Mouse (Mus musculus) regulatory T cell (primary cell): Measurements from ENCODE around the gene Tmprss9.
"Not testable (repeated sequence)": the region's sequence is repeated elsewhere in the genome, so short reads cannot be mapped to it uniquely, and the experiment has no call there.

Source experiments
- in situ Hi-C: fragments of 300-600 bp; cut with MboI, MseI; formaldehyde crosslinking; loops from one replicate; pipeline ENCODE4 v1.15.1; 2025; ENCODE audit warnings: high pct_unique_total_duplicates

The Tmprss9 gene

DNA sequence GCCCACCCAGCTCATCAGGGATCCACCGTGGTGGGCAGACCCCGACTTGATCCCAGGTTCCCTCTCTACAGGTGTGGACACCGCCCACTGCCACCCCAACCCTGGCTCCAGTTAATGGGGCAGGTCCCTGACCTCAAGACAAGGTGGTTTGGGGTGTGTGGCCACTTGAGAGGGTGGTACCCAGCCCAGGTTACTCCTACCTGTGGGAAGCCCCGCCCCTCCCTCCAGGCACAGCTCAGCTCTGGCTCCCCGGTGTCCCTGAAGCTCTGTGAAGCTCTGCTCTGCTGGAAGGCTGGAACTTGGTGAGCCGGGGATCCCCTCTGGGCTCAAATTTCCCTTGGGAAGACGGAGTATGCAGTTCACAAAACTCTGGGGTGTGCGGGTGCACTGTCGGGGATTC is at the start of gene Tmprss9:
TSS of gene Tmprss9 (plus strand) at position 268 of the 400 bp plus-strand sequence.
- in situ Hi-C loops, result no loop called here

DNA sequence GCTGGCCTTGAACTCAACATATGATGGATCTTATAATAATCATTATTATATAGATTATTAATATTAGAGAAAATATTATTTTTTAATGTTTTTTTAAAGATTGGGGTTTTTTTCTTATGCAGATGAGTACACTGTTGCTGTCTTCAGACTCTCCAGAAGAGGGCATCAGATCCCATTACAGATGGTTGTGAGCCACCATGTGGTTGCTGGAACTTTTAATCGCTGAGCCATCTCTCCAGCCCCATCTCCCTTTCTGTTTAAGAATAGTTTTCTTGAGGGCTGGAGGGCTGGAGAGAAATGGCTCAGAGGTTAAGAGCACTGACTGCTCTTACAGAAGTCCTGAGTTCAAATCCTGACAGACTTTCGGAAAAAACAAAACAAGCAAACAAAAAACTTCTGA is 49.7 kb upstream of the Tmprss9 start:
- in situ Hi-C loops, result no loop called here

DNA sequence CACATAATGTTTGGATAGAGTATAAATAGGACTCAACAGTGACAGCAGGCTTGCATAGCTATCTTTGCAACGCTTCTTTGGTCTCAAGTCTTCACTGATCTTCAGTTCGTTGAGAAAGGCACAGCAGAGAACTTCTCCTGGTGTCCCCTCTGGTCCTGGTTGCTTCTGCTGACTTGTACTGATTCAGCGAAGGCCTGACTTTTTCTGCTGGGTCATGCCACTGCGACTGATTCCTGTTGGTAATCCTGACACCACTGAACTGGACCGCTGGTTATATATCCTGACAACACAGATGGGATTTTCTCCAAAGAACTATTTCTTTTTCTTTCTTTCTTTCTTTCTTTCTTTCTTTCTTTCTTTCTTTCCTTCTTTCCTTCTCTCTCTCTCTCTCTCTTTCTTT is 49.1 kb upstream of the Tmprss9 start:
- in situ Hi-C loops, result no loop called here

DNA sequence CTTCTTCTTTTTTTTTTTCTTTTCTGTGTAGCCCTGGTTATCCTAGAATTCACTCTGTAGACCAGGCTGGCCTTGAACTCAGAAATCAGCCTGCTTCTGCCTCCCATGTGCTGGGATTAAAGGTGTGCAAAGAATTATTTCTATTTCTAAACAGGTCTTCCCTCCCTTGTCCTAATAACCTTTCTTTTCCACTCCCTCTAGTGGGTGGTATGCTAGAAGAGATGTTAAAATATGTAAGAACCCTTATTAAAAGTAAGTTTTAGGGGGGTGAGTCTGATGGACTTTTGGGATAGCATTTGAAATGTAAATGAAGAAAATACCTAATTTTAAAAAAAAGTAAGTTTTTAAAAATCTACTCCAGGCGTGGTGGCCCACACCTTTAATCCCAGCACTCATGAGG is 48.3 kb upstream of the Tmprss9 start:
- in situ Hi-C loops, result no loop called here

DNA sequence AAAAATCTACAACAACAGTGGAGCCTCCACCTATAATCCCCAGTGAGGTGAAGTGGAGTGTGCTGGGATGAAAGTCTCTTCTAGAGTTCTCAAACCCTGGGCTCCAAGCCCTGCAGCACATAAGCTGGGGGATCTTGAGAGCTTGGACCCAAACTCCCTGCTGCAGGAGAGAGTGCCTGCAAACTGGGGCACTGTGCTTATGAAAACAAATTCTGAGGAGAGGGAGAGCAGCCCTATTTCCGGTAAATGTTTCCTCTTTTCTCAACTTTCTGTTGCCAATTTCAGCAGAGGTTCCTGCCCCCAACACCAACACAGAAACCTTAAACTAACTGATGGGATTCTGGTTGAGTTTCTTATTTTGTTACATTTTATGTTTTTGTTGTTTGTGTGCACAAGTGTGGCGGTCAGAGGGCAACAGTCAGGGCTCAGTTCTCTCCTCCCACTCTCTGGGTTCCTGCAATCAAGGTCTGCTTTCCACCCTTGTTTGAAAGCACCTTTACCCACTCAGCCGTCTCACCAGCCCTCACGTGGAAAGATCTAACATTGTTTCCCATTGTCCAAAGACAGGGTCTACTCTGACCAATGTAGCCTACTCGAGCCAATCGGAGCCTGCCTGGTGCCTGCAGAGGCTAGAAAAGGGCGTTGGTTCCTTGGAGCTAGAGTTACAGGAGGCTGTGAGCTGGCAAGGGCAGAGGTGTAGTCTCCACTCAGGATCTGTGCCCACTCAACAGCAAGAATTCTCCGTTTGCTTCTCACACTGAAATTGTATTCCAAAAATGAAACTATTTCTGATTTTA is 47.6 kb upstream of the Tmprss9 start:
- in situ Hi-C loops, result no loop called here

DNA sequence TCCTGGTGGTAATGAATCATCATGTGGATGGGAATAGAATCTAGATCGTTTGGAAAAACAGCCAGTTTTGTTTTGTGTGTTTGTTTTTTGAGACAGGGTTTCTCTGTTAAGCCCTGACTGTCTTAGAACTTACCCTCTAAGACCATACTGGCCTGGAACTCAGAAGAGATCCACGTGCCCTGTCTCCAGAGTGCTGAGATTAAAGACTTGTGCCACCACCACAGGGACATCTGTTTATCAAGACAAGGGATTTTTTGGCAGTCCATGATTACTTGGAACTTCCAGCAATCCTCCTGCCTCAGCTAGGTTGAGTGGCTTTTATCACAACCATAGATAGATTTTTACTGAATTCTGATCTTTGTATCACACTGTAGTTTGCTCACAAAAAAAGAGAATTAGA is 46.8 kb upstream of the Tmprss9 start:
- in situ Hi-C loops, result no loop called here

DNA sequence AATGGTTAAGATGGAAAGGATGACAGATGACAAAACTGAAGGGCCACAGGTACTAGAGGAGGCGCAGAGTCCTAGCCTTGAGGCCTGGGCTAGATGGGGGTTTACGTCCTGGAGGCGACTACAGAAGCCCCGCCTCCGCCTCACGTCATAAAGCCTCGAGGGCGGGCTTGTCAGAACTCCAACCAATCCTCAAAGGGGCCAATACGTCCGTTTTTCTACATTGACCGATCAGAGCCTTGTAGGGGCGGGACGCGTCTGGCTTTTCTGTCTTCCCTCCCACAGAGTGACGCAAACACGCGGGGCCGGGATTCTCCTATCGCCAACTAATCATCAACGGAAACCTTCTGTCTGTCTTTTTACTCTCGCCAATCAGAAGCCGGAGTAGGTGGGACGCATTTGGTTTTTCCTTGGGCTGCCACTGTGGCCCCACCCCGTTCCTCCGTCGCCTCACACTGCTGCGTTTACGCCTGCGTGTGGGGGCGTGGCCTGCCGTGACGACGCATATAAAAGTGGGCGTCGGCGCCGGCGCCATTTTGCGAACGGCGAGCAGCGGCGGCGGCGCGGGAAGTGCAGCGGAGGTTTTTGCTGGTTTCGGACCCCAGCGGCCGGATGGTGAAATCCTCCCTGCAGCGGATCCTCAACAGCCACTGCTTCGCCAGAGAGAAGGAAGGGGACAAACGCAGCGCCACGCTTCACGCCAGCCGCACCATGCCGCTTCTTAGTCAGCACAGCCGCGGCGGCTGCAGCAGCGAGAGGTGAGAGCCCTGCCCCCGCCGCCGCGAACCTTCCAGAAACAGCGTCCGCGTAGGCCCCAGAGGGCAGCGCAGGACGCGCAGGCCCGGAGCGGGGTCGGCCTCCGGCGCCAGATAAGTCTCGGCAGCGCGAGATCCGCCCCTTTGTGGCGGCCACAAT is 45.2 kb upstream of the Tmprss9 start, which contains the start of gene Oaz1:
TSS of gene Oaz1 (plus strand) at position 506 of the 912 bp plus-strand sequence.
- in situ Hi-C loops, result no loop called here

DNA sequence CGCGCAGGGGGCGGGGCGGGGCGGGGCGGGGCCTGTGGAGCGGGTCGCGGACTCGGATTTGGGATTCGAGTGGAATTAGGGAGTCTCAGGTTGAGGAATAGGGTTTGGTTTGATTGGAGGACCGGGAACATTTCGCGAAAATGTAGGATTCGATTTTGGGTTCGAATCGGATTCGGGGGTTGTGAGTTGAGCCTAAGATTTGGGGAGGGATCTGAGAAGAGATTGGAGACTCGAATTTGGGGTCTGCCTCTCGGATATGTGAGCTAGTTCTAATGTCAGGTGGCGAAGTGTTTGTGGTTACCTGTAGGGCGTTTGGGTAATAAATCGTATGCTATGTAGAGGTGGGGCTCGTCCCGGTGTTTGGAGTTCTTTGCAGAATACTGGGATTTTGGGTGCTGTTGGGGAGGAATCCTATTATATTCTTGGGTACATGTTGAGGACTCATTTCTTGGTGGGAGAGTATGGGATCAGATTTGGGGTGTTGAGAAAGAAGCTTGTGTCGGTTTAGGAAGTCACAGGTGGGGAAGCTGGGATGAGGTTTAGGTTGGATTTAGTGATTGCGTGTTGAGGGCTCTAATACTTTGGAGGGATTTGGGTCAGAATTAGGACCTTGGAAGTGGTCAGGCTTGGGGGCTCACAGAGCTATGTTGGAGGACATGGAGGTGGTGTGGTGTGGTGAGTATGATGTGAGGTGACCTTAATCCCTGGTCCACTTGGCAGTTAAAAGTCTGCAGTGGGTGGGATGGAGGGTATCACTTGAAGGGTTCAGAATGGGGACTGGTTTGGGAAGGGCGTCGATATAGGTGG is 44.4 kb upstream of the Tmprss9 start:
- in situ Hi-C loops, result no loop called here

DNA sequence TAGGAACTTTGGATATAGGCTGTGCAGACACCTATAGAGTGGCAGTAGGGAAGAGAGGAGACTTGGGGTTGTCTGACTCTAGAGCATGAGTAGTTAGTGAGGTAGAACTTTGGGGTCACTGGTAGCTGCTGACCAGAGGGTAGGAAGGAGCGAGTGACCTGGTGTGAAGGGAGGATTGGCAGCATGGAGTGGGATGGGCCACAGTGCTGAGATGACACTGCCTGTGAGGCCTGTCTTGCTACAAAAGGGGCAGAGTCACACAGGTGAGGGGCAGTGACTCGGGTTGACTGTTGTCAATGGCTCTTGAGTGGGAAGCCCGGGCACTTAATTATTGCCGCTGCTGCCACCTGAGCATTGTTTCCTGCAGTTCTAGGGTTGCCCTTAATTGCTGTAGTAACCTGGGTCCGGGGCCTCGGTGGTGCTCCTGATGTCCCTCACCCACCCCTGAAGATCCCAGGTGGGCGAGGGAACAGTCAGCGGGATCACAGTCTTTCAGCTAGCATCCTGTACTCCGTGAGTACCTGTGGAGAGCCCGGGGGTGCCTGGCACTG is 43.7 kb upstream of the Tmprss9 start:
- in situ Hi-C loops, result no loop called here

DNA sequence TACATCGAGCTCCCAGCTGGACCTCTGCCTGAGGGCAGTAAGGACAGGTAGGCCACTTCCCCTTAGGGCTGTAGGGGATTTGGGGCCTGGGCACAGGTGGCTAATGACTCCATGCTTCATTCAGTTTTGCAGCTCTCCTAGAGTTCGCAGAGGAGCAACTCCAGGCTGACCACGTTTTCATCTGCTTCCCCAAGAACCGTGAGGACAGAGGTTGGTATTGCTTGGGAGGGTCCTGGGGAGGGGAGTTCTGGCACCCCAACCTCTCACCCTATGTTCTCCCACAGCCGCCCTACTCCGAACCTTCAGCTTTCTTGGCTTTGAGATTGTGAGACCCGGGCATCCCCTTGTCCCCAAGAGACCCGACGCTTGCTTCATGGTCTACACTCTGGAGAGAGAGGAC is 43.1 kb upstream of the Tmprss9 start:
- in situ Hi-C loops, result not testable (repeated sequence)

DNA sequence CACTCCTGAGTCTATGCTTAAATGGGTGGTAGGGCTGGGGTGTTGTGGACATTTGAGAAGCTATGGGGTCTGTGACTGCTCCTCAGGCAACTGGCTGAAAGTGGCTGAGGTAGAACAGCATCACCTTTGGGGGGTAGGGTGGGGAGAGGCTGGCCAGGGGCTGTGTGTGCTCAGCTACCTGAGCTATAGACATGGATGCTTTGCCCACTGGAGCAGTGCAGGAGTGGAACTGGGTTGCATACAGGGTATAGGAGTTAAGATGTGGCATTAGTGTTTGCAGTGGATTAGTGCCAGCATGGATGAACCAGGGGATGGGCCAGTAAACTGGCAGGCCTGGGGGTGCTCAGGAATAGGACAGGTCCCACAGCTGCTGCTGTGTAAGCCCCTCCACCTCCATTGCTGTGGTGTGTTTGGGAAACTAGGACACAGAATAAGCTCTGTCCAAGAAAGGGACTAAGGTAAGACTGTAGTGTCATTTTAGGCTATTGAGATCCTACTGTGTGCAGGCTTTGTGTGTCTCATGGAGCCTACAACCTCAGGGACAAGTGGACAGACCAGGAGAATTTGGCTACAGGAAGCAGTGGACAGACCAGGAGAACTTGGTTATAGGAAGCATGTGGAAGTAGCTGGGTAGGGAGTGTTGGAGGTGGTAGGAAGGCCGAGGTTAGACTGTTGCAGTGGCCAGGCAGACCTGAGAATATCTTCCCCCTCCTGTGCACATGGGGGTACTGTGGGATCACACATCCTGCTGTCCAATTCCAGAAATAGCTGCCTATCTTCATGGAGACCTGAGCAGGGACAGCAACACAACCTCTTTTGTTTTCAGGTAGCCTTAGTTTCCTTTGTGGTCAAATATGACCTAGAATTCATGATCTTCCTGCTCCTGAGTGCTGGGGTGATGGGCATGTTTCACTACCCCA is 42.0 kb upstream of the Tmprss9 start:
- in situ Hi-C loops, result no loop called here

DNA sequence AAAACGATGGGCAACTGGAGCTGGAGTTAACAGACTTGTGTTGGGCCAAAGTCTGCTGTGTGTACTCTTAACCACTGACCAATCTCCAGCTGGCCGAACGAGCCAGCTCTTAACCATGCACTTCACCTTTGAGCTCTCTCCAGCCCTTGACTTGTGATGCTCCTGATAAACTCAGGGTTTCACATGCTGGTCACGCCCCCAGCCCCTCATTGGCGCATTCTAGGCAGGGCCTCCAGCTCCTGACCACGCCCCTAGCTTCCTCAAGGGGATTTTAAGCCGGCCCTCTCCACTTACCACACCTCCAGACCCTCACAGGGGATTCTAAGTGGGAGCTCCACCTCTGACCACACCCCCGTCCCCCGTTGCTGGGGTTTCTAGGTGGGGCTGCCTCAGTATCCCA is 40.5 kb upstream of the Tmprss9 start:
- in situ Hi-C loops, result no loop called here

DNA sequence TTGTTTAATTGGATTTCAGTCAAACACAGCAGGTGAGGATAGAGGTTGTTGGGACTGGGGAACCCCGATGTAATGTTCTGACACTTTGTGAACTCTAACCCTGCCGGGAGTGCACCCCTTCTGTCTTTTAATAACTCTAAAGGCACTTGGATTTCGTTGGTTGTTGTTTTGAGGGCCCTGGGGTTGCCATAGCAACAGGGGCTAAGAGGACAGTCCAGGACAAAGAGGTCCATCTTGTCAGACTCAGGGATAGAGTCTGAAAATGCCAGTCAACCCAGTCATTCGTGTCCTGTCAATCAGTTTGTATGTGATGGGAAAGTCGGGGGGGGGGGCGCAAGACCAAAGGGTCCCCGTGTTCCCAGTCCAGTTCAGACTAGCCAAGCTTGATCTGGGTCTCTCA is 38.8 kb upstream of the Tmprss9 start:
- in situ Hi-C loops, result no loop called here

DNA sequence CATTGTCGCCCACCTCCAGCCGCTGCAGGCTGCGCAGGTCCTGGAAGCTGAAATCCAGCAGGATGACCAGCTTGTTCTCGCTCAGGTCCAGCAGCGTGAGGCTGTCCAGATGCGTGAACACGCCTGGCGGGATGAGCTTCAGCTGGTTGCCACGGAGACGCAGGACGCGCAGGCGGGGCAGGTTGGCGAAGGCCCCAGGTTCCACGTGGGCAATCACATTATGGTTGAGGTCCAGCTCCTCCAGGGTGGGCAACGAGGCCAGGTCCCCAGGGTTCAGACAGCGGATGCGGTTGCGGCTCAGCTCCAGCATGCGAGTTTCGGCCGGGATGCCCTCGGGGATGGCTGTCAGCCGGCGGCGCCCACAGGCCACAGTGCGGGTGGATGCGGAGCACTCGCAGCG is 36.0 kb upstream of the Tmprss9 start:
- in situ Hi-C loops, result no loop called here

DNA sequence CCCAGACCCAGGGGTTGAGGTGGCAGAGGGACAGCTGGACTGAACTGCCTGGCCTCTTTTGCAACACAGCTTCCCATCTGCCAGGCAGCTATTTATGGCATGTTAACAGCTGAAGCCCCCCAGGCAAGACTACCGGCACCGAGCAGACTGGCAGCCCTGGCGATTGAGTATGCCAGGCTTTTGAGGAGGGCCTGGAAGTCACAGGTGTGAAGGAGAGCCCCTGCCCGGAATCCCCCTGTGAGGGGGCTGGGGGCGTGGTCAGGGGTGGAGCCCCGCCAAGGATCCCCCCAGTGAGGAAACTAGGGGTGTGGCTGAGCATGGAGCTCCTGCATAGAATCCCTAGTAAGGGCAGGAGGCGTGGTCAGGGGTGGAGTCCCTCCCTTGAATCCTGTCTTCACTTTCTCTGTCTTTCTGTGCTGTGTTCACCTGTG is 34.7 kb upstream of the Tmprss9 start:
- in situ Hi-C loops, result no loop called here

DNA sequence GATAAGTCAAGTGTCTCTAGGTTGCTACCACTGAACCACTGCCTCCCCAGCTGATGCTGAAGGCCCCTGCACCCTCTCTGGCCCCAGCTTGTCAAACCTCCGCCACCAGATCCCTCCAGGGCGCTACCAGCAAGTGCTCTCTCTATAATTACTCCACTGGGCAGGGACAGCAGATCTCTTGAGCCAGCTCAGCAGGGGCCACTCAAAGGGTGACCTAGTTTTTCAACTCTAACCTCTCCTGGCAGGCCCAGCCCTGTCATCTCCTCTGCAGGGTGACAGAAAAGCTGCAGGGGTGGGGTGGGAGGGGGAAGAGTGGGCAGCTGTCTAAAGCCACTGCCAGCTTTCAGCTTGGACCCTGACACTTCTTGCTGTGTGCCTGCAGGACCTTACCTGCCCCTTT is 33.8 kb upstream of the Tmprss9 start:
- in situ Hi-C loops, result no loop called here

DNA sequence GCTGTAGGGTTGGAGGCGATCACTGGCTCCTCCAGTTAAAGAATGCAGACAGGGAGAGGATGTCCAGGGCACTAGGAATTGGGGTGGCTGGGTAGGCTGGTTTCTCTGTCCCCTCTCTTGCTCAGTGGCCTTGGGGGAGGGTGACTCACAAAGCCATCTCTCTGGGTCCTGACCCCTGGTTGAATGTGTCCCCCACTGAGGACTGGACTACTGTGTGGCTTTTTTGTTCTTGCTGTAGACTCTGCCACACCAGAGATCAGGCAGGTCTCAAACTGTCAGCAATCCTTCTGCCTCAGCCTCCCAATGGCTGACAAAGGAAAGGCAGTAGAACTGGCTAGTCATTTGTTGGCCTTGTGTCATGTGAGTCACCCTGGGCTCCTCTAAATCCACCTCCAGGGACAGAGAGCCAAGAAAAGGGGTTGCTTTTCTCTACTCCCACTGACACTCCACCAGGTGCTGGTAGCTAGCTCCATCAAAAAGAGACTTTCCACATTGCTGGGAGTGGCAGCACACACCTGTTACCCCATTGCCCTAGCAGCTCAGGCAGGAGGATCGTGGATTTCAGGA is 33.2 kb upstream of the Tmprss9 start:
- in situ Hi-C loops, result no loop called here

DNA sequence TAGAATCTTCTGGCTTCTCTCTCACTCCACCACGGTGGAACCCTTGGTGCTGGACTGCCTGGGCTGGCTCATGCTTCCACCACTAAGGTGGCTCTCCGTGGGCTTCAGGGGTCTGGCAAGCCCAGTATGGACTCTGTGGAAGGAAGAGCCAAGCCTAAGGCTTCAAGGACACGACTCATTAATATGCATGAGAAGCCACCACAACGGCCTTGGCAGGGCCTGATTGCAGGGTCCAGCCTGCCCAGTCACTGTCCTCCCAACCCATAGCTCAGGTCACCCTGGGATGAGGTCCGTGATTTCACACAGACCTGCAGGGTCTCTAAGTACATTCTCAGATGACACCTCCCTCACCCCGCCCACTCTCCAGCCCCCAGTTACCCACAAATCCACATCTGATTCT is 31.8 kb upstream of the Tmprss9 start:
- in situ Hi-C loops, result no loop called here

DNA sequence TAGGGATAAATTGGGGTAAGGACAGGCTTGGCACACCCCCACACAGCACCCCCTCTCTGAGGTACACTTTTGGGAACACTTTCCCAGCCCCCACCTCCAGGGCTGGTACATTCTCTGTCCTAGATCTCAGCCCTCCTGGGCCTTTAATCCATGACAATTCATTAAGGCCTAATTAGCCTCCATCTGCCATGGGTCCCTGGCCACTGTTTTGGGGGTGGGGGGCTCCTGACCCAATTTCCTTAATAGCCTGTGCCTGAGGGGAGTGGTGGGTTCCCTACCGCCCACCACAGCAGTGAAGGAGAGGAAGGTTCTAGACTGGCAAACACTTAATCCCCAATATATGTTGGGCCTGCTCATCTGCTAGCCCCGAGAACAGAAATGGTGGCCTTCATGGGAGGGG is 30.0 kb upstream of the Tmprss9 start:
- in situ Hi-C loops, result no loop called here

DNA sequence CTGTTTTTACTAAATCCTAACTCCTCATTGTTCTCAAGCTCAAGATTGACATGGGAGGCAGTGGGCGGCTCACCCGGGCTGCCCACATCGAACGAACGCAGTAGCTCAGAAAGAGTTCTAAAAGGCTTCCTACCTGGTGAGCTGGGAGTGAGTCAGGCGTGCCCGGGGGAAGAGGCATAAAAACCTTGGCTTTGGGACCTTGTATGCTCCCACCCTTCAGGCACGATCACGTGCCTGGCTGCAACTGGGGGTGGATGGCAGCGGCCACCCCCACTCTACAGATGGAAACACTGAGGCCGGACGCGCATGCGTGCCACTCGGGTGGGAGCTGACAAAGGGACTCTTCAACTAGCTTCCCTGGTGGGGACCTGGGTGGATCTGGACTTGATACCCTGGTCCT is 29.3 kb upstream of the Tmprss9 start:
- in situ Hi-C loops, result no loop called here
